17 mouse cellular contexts compared by ENCODE assay signal in the genomic region with DNA sequence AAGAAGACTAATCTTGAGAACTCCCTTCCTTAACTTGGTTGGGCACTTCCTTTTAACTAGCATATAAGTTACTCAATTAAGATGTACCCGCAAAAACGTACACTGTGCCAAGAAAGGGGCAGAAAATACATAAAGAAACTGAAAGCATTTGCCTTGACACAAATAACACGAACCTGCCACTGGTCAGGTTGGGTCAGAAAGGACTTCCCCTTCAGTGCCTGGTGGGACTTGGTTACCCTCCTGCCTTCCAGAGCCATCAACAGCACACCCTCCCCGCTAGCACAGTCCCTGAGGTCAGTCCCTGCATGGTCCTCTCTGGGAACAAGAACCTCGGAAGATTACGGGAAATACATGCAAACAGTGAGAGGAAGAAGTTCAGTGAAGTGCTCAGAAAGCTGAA. TPM values are rescaled to one million over a fixed set of nuclear protein-coding genes. Genes with fewer than 3 reads are reported as not detected.
DNase-seq lines count a peak whose midpoint lies in the region; ATAC-seq and TF ChIP-seq lines count a peak whose summit lies in the region.
"Had no signal": no experiment of that assay in that cellular context is flagged by ENCODE, and none has a peak within 500 bp of the region (broad histone marks: within the 10 kb centered on the region; RNA-seq: fewer than 3 reads in every experiment).

No protein-coding gene starts in this region.

- DNase-seq in spleen, adult 2 months (ENCODE audit: low read depth in 1 of 2, low spot score in 2 of 2): peak in 1 of 2 experiments; percentile 15
- DNase-seq in spleen, postnatal 10 days (ENCODE audit: low spot score in 2 of 2): no peak
- DNase-seq in hindbrain, embryonic 10.5 days (ENCODE audit: low spot score): no peak
- DNase-seq in cerebellum, postnatal 25 days: no peak
- no peak for DNase-seq in forebrain, embryonic 14.5 days (ENCODE audit: low spot score)
- DNase-seq: adrenal gland, postnatal 25 days; heart, postnatal 4 days; kidney, postnatal 10 days; lung, postnatal 4 days; thymus, adult 18-20 months had no signal

- peak overlapping the region; percentile 82 for H3K27ac ChIP-seq in spleen, adult 2 months (ENCODE audit: insufficient read depth, low read length)
- H3K27ac ChIP-seq in small intestine, adult 2 months (ENCODE audit: insufficient read depth, low read depth, low read length): no peak overlapping the region
- no peak overlapping the region for H3K27ac ChIP-seq in hindbrain, embryonic 10.5 days
- no peak overlapping the region for H3K27ac ChIP-seq in forebrain, embryonic 14.5 days (ENCODE audit: low read depth, low read length)
- H3K27ac ChIP-seq: embryonic facial prominence, embryonic 12.5 days; heart, embryonic 13.5 days; limb, embryonic 13.5 days had no signal

- peaks cover 3% of the 10 kb centered on the region; the same call in 1 of the 2 replicates for H3K4me1 ChIP-seq in spleen, adult 2 months (ENCODE audit: control insufficient read depth, insufficient read depth, insufficient read length)
- peaks cover 2% of the 10 kb centered on the region; the same call in 1 of the 2 replicates for H3K4me1 ChIP-seq in small intestine, adult 2 months (ENCODE audit: control insufficient read depth, insufficient read depth, insufficient read length, low read length)
- no peaks in the 10 kb centered on the region for H3K4me1 ChIP-seq in hindbrain, embryonic 10.5 days (replicated peaks)
- no peaks in the 10 kb centered on the region for H3K4me1 ChIP-seq in forebrain, embryonic 14.5 days (ENCODE audit: control insufficient read depth, insufficient read depth, low read length)
- H3K4me1 ChIP-seq: embryonic facial prominence, embryonic 12.5 days; heart, embryonic 13.5 days; limb, embryonic 13.5 days had no signal

- no peak overlapping the region for H3K9ac ChIP-seq in forebrain, embryonic 14.5 days (ENCODE audit: low read length)
- H3K9ac ChIP-seq: embryonic facial prominence, embryonic 12.5 days; heart, embryonic 13.5 days; limb, embryonic 13.5 days had no signal

- TF ChIP-seq POLR2A in spleen, adult 2 months (IDR thresholded peaks at IDR 0.05; ENCODE audit: low read depth, low read length): no peak
- no peak for TF ChIP-seq POLR2A in small intestine, adult 2 months (IDR thresholded peaks at IDR 0.05; ENCODE audit: low read depth, low read length)

- peak; percentile 19 for ATAC-seq in activated CD4-positive, CD25-positive, alpha-beta regulatory T cell, adult 4 months
- peak; percentile 77 for ATAC-seq in megakaryocyte, adult 5-6 weeks (ENCODE audit: poor library complexity, severe bottlenecking)
- ATAC-seq in forebrain, embryonic 14.5 days: no peak
- ATAC-seq: intestine, embryonic 16.5 days had no signal

- H3K4me2 ChIP-seq in forebrain, embryonic 14.5 days (ENCODE audit: low read length): no peak overlapping the region
- H3K4me2 ChIP-seq: embryonic facial prominence, embryonic 12.5 days; heart, embryonic 13.5 days; limb, embryonic 13.5 days had no signal

- whole genome bisulfite sequencing in spleen, adult 2 months: 21% methylated on average over 6 of the region's 6 CpGs
- 21% methylated on average over 6 of the region's 6 CpGs for whole genome bisulfite sequencing in small intestine, adult 2 months
- WGBS in hindbrain, embryonic 10.5 days: 78% methylated on average over 6 of the region's 6 CpGs
- WGBS in forebrain, embryonic 14.5 days: 79% methylated on average over 6 of the region's 6 CpGs

- H3K27me3 ChIP-seq in spleen, adult 2 months (ENCODE audit: control insufficient read depth, insufficient read depth, low read length): no peaks in the 10 kb centered on the region
- H3K27me3 ChIP-seq in small intestine, adult 2 months (ENCODE audit: control insufficient read depth, insufficient read depth, low read length): no peaks in the 10 kb centered on the region
- H3K27me3 ChIP-seq in hindbrain, embryonic 10.5 days (ENCODE audit: insufficient read depth, poor library complexity, severe bottlenecking): no peaks in the 10 kb centered on the region
- H3K27me3 ChIP-seq in forebrain, embryonic 14.5 days (replicated peaks; ENCODE audit: control insufficient read depth, insufficient read depth, low read length): no peaks in the 10 kb centered on the region
- H3K27me3 ChIP-seq: embryonic facial prominence, embryonic 12.5 days; heart, embryonic 13.5 days; limb, embryonic 13.5 days had no signal

- no peak for TF ChIP-seq CTCF in spleen, adult 2 months (IDR thresholded peaks at IDR 0.05; ENCODE audit: extremely low read depth, insufficient read depth, insufficient read length, insufficient replicate concordance)
- TF ChIP-seq CTCF in small intestine, adult 2 months (IDR thresholded peaks at IDR 0.05; ENCODE audit: extremely low read depth, insufficient read length, insufficient replicate concordance, low read depth, low read length): no peak

- no peaks in the 10 kb centered on the region for H3K36me3 ChIP-seq in spleen, adult 2 months (ENCODE audit: control insufficient read depth, insufficient read depth, low read length)
- no peaks in the 10 kb centered on the region for H3K36me3 ChIP-seq in small intestine, adult 2 months (ENCODE audit: control insufficient read depth, insufficient read depth, low read length)
- no peaks in the 10 kb centered on the region for H3K36me3 ChIP-seq in hindbrain, embryonic 10.5 days
- H3K36me3 ChIP-seq in forebrain, embryonic 14.5 days (ENCODE audit: control insufficient read depth, insufficient read depth, low read length): no peaks in the 10 kb centered on the region
- H3K36me3 ChIP-seq: embryonic facial prominence, embryonic 12.5 days; heart, embryonic 13.5 days; limb, embryonic 13.5 days had no signal

- H3K9me3 ChIP-seq in hindbrain, embryonic 10.5 days: no peaks in the 10 kb centered on the region
- H3K9me3 ChIP-seq in forebrain, embryonic 14.5 days (replicated peaks; ENCODE audit: control insufficient read depth, low read length): no peaks in the 10 kb centered on the region
- H3K9me3 ChIP-seq: embryonic facial prominence, embryonic 12.5 days; heart, embryonic 13.5 days; limb, embryonic 13.5 days had no signal

- peak overlapping the region; percentile 75 for H3K4me3 ChIP-seq in spleen, adult 2 months (ENCODE audit: extremely low read depth, insufficient read depth, insufficient read length)
- peak overlapping the region; percentile 43 for H3K4me3 ChIP-seq in small intestine, adult 2 months (ENCODE audit: low read depth, low read length)
- no peak overlapping the region for H3K4me3 ChIP-seq in hindbrain, embryonic 10.5 days
- no peak overlapping the region for H3K4me3 ChIP-seq in forebrain, embryonic 14.5 days (ENCODE audit: low read depth, low read length)
- H3K4me3 ChIP-seq: embryonic facial prominence, embryonic 12.5 days; heart, embryonic 13.5 days; limb, embryonic 13.5 days had no signal

RNA-seq across cellular contexts. Expression of a gene that starts 34.0 kb away (rescaled TPM):
- 3.5 and 3.7 TPM in 2 replicates for polyA plus RNA-seq in spleen, adult 2 months (2012; rRNA removed)
- 100 to 1,000 TPM; 532 to 579 TPM for polyA plus RNA-seq in activated CD4-positive, CD25-positive, alpha-beta regulatory T cell, adult 4 months (2017; shearing (Covaris generic))
- total RNA-seq in megakaryocyte, adult 5-6 weeks (2015): 291 and 343 TPM in 2 replicates
- total RNA-seq in megakaryocyte, adult 5-6 weeks (2017): 336 and 397 TPM in 2 replicates
- 1.4 and 2.4 TPM in 2 replicates for polyA plus RNA-seq in small intestine, adult 2 months (2012; rRNA removed)
- polyA plus RNA-seq in hindbrain, embryonic 10.5 days (2016; fragmentation: Nextera tagmentation; extraction: Ambion mirVana): 185 and 211 TPM in 2 replicates
- 235 and 270 TPM in 2 replicates for polyA plus RNA-seq in forebrain, embryonic 14.5 days (2014; fragmentation: Nextera tagmentation; extraction: Ambion mirVana)

RNA-seq across cellular contexts. Expression of a gene that starts 41.3 kb away (rescaled TPM):
- polyA plus RNA-seq in spleen, adult 2 months (2012; rRNA removed): 25.0 and 31.6 TPM in 2 replicates
- polyA plus RNA-seq in activated CD4-positive, CD25-positive, alpha-beta regulatory T cell, adult 4 months (2017; shearing (Covaris generic)): 10 to 100 TPM; 21.3 to 22.3 TPM
- total RNA-seq in megakaryocyte, adult 5-6 weeks (2015): 25.5 and 30.7 TPM in 2 replicates
- 46.4 and 63.9 TPM in 2 replicates for total RNA-seq in megakaryocyte, adult 5-6 weeks (2017)
- 2.0 and 13.0 TPM in 2 replicates for polyA plus RNA-seq in small intestine, adult 2 months (2012; rRNA removed)
- polyA plus RNA-seq in hindbrain, embryonic 10.5 days (2016; fragmentation: Nextera tagmentation; extraction: Ambion mirVana): 3.3 TPM in 2 replicates
- 7.1 and 7.2 TPM in 2 replicates for polyA plus RNA-seq in forebrain, embryonic 14.5 days (2014; fragmentation: Nextera tagmentation; extraction: Ambion mirVana)

Comparison
In these comparisons a context has a peak if more than half of its experiments do, and no peak if none do; other contexts are left out.
1. H3K4me3 ChIP-seq: peak in spleen, adult 2 months (single experiment) and small intestine, adult 2 months (single experiment); none in hindbrain, embryonic 10.5 days (single experiment) and forebrain, embryonic 14.5 days (single experiment).
2. RNA of a gene that starts 34.0 kb away (polyA plus RNA-seq): 532 to 579 TPM in activated CD4-positive, CD25-positive, alpha-beta regulatory T cell, adult 4 months, 235 to 270 TPM in forebrain, embryonic 14.5 days and 185 to 211 TPM in hindbrain, embryonic 10.5 days; 3.5 to 3.7 TPM in spleen, adult 2 months and 1.4 to 2.4 TPM in small intestine, adult 2 months; every median in the first group is over 10 times any median in the second.